29 mouse cellular contexts compared by ENCODE assay signal in the genomic region with DNA sequence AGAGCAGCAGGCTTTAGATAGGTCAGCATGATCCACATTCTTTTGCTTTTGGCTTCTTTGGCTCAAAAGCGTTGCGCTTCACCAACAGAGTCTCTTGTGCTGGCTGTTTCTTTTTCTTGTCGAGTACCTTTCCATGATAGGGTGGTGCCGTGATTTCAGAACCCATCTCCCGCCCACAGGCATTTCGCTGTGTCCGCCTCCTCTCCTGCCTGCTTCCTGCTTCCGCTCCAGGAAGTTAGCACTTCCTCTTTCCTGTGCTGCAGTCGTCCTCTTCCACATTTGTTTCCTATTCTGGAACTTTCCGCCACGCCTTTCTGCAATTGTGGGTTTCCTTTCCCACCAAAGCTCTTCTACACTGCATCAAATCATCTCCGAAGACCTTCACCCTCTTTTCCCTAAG.
DNase-seq lines count a peak whose midpoint lies in the region; ATAC-seq and TF ChIP-seq lines count a peak whose summit lies in the region.
"Had no signal": no experiment of that assay in that cellular context is flagged by ENCODE, and none has a peak within 500 bp of the region (broad histone marks: within the 10 kb centered on the region; RNA-seq: fewer than 3 reads in every experiment).

No protein-coding gene starts in this region.

- no peak for ATAC-seq in stomach, embryonic 16.5 days (ENCODE audit: insufficient read depth, low FRiP score)
- ATAC-seq in stomach, postnatal 0 days (ENCODE audit: low FRiP score, low TSS enrichment) = no peak
- no peak for ATAC-seq in forebrain, embryonic 11.5 days (replicated peaks; ENCODE audit: low FRiP score)
- ATAC-seq: activated CD4-positive, CD25-positive, alpha-beta regulatory T cell, adult 4 months; CD4-positive, CD25-positive, alpha-beta regulatory T cell, adult 4 months; forebrain, embryonic 13.5 days; forebrain, embryonic 15.5 days; forebrain, postnatal 0 days; Patski had no signal

- H3K4me1 ChIP-seq in stomach, embryonic 16.5 days (ENCODE audit: control insufficient read depth, insufficient read depth, low read length) = no peaks in the 10 kb centered on the region
- no peaks in the 10 kb centered on the region for H3K4me1 ChIP-seq in stomach, postnatal 0 days (replicated peaks; ENCODE audit: control insufficient read depth, insufficient read depth)
- no peaks in the 10 kb centered on the region for H3K4me1 ChIP-seq in forebrain, embryonic 11.5 days (replicated peaks; ENCODE audit: control insufficient read depth, insufficient read depth, low read length)
- H3K4me1 ChIP-seq: forebrain, embryonic 13.5 days; forebrain, embryonic 15.5 days had no signal

- TF ChIP-seq EP300 in stomach, postnatal 0 days (optimal IDR thresholded peaks at IDR 0.05) = no peak

- DNase-seq in heart, adult 11 months = peak; percentile 95
- no peak for DNase-seq in heart, postnatal 25 days (ENCODE audit: low spot score)
- no peak for DNase-seq in stomach, postnatal 0 days (ENCODE audit: low spot score)
- peak; percentile 13 for DNase-seq in large intestine, adult 2 months (ENCODE audit: low read depth, low spot score)
- DNase-seq in forebrain, embryonic 11.5 days (ENCODE audit: low spot score) = no peak
- DNase-seq in left cerebral cortex, adult 8-10 months (ENCODE audit: low spot score in 2 of 2) = no peak
- DNase-seq: adrenal gland, postnatal 10 days; adrenal gland, postnatal 25 days; B cell, adult 2 months; cerebellum, adult 11 months; cerebellum, adult 18-20 months; cerebellum, adult 8-10 months; cerebellum, adult 9-11 months; cerebellum, postnatal 14 days; cerebellum, postnatal 36 days; embryo, embryonic 11 days; forebrain, postnatal 0 days had no signal

- 0 out of 2 replicates have a peak overlapping the region, but pooled peaks have one; percentile 4 for H3K27ac ChIP-seq in stomach, embryonic 16.5 days (ENCODE audit: low read length)
- no peak overlapping the region for H3K27ac ChIP-seq in stomach, postnatal 0 days (replicated peaks)
- H3K27ac ChIP-seq in forebrain, embryonic 11.5 days (ENCODE audit: low read depth, low read length) = no peak overlapping the region
- H3K27ac ChIP-seq: embryonic facial prominence, embryonic 13.5 days; embryonic facial prominence, embryonic 15.5 days; forebrain, embryonic 10.5 days; forebrain, embryonic 13.5 days; forebrain, embryonic 15.5 days had no signal

- no peaks in the 10 kb centered on the region for H3K36me3 ChIP-seq in stomach, embryonic 16.5 days (ENCODE audit: control insufficient read depth, insufficient read depth, low read length)
- no peaks in the 10 kb centered on the region for H3K36me3 ChIP-seq in stomach, postnatal 0 days (ENCODE audit: control insufficient read depth, insufficient read depth, low read length)
- H3K36me3 ChIP-seq in forebrain, embryonic 11.5 days (ENCODE audit: control insufficient read depth, insufficient read depth, low read length) = no peaks in the 10 kb centered on the region
- H3K36me3 ChIP-seq: embryonic facial prominence, embryonic 13.5 days; embryonic facial prominence, embryonic 15.5 days; forebrain, embryonic 10.5 days; forebrain, embryonic 15.5 days; G1E had no signal

- no peak overlapping the region for H3K4me2 ChIP-seq in stomach, embryonic 16.5 days (ENCODE audit: low read depth, low read length)
- no peak overlapping the region for H3K4me2 ChIP-seq in stomach, postnatal 0 days (replicated peaks; ENCODE audit: low read depth)
- H3K4me2 ChIP-seq in forebrain, embryonic 11.5 days (ENCODE audit: low read depth, low read length, severe bottlenecking) = no peak overlapping the region
- H3K4me2 ChIP-seq: embryonic facial prominence, embryonic 13.5 days; embryonic facial prominence, embryonic 15.5 days; forebrain, embryonic 13.5 days; forebrain, embryonic 15.5 days had no signal

- no peaks in the 10 kb centered on the region for H3K27me3 ChIP-seq in stomach, embryonic 16.5 days (ENCODE audit: control insufficient read depth, insufficient read depth, low read length)
- no peaks in the 10 kb centered on the region for H3K27me3 ChIP-seq in stomach, postnatal 0 days (ENCODE audit: control insufficient read depth, insufficient read depth, low read length)
- H3K27me3 ChIP-seq in forebrain, embryonic 11.5 days (ENCODE audit: control insufficient read depth, insufficient read depth, low read length) = no peaks in the 10 kb centered on the region; the same call in 1 of the 2 replicates
- H3K27me3 ChIP-seq: CH12.LX; embryonic facial prominence, embryonic 13.5 days; embryonic facial prominence, embryonic 15.5 days; forebrain, embryonic 13.5 days; forebrain, embryonic 15.5 days had no signal

- no peak for TF ChIP-seq CTCF in stomach, postnatal 0 days (IDR thresholded peaks at IDR 0.05; ENCODE audit: low read depth)

- H3K9me3 ChIP-seq in stomach, embryonic 16.5 days (replicated peaks; ENCODE audit: control insufficient read depth, low read length) = no peaks in the 10 kb centered on the region
- H3K9me3 ChIP-seq in stomach, postnatal 0 days (ENCODE audit: control insufficient read depth, low read length) = no peaks in the 10 kb centered on the region
- H3K9me3 ChIP-seq in forebrain, embryonic 11.5 days (ENCODE audit: control insufficient read depth, low read length) = no peaks in the 10 kb centered on the region
- H3K9me3 ChIP-seq: embryonic facial prominence, embryonic 13.5 days; embryonic facial prominence, embryonic 15.5 days; forebrain, embryonic 10.5 days; forebrain, embryonic 13.5 days; forebrain, embryonic 15.5 days had no signal

- H3K9ac ChIP-seq in stomach, embryonic 16.5 days (ENCODE audit: low read length) = no peak overlapping the region
- no peak overlapping the region for H3K9ac ChIP-seq in stomach, postnatal 0 days (ENCODE audit: low read length)
- no peak overlapping the region for H3K9ac ChIP-seq in forebrain, embryonic 11.5 days (ENCODE audit: low read length)
- H3K9ac ChIP-seq: embryonic facial prominence, embryonic 13.5 days; embryonic facial prominence, embryonic 15.5 days; forebrain, embryonic 13.5 days; forebrain, embryonic 15.5 days; forebrain, postnatal 0 days had no signal

- intact Hi-C loops in heart, postnatal 25 days (cut with DNase I) = no loop called here

- 77% methylated on average over 12 of the region's 12 CpGs for WGBS in stomach, embryonic 16.5 days
- 82% methylated on average over 12 of the region's 12 CpGs for WGBS in stomach, postnatal 0 days
- WGBS in large intestine, adult 2 months = 68% methylated on average over 12 of the region's 12 CpGs
- WGBS in forebrain, embryonic 11.5 days = 84% methylated on average over 12 of the region's 12 CpGs

- H3K4me3 ChIP-seq in stomach, embryonic 16.5 days (replicated peaks; ENCODE audit: low read length) = no peak overlapping the region
- H3K4me3 ChIP-seq in stomach, postnatal 0 days (ENCODE audit: low read depth, low read length) = no peak overlapping the region
- H3K4me3 ChIP-seq in forebrain, embryonic 11.5 days (ENCODE audit: low read depth, low read length) = no peak overlapping the region
- H3K4me3 ChIP-seq: embryonic facial prominence, embryonic 13.5 days; embryonic facial prominence, embryonic 15.5 days; erythroblast, embryonic 14.5 days; forebrain, embryonic 10.5 days; forebrain, embryonic 13.5 days; forebrain, embryonic 15.5 days had no signal

Comparison
In these comparisons a context has a peak if more than half of its experiments do, and no peak if none do; other contexts are left out.
1. DNase-seq: peak in heart, adult 11 months (single experiment) and large intestine, adult 2 months (single experiment); none in heart, postnatal 25 days (single experiment), stomach, postnatal 0 days (single experiment), forebrain, embryonic 11.5 days (single experiment) and left cerebral cortex, adult 8-10 months (0 of 2).